Mouse (Mus musculus): ENCODE measurements at regions not wholly inside any gene's neighbourhood (a gene's known extent, or its start where the extent isn't known, plus 50 kb on each side); places are given as distances from the start of the nearest gene placed in this dataset.

GRCm38 (mm10) chr4:53915326-53915725, 89.5 kb downstream of the Tmem38b start:
- no peak for DNase-seq (ENCODE audit: extremely low spot score, low spot score)

- peak; percentile 37 for DNase-seq (ENCODE audit: extremely low spot score, low spot score)
Measured at GRCm38 (mm10) chr4:53919188-53919587, 93.3 kb downstream of the Tmem38b start.

- no peak for DNase-seq (ENCODE audit: extremely low spot score, low spot score)
Measured at GRCm38 (mm10) chr4:53920587-53920986, 94.7 kb downstream of the Tmem38b start.

- no peak for DNase-seq (ENCODE audit: extremely low spot score, low spot score)
Measured at GRCm38 (mm10) chr4:53931068-53931467, 105.2 kb downstream of the Tmem38b start.

GRCm38 (mm10) chr4:53931499-53931898, 105.7 kb downstream of the Tmem38b start:
- peak; percentile 55 for DNase-seq (ENCODE audit: extremely low spot score, low spot score)

GRCm38 (mm10) chr4:53935306-53935705, 109.5 kb downstream of the Tmem38b start:
- no peak for DNase-seq (ENCODE audit: extremely low spot score, low spot score)

- no peak for DNase-seq (ENCODE audit: extremely low spot score, low spot score)
Measured at GRCm38 (mm10) chr4:53948736-53949135, 122.9 kb downstream of the Tmem38b start.

GRCm38 (mm10) chr4:53949164-53949563, 123.3 kb downstream of the Tmem38b start:
- no peak for DNase-seq (ENCODE audit: extremely low spot score, low spot score)

- DNase-seq (ENCODE audit: extremely low spot score, low spot score): no peak
Measured at GRCm38 (mm10) chr4:53950496-53950895, 124.7 kb downstream of the Tmem38b start.

- no peak for DNase-seq (ENCODE audit: extremely low spot score, low spot score)
Measured at GRCm38 (mm10) chr4:53951003-53951733, 125.3 kb downstream of the Tmem38b start.

GRCm38 (mm10) chr4:53951734-53952109, 125.9 kb downstream of the Tmem38b start:
- no peak for DNase-seq (ENCODE audit: extremely low spot score, low spot score)

- DNase-seq (ENCODE audit: extremely low spot score, low spot score): no peak
Measured at GRCm38 (mm10) chr4:53952288-53952687, 126.4 kb downstream of the Tmem38b start.

GRCm38 (mm10) chr4:53962458-53962857, 136.6 kb downstream of the Tmem38b start:
- DNase-seq (ENCODE audit: extremely low spot score, low spot score): no peak

GRCm38 (mm10) chr4:53970461-53970860, 144.6 kb downstream of the Tmem38b start:
- DNase-seq (ENCODE audit: extremely low spot score, low spot score): no peak

GRCm38 (mm10) chr4:53970960-53971359, 145.1 kb downstream of the Tmem38b start:
- DNase-seq (ENCODE audit: extremely low spot score, low spot score): no peak

- DNase-seq (ENCODE audit: extremely low spot score, low spot score): no peak
Measured at GRCm38 (mm10) chr4:53976036-53976638, 150.3 kb downstream of the Tmem38b start.

GRCm38 (mm10) chr4:53986519-53987301, 160.9 kb downstream of the Tmem38b start:
- DNase-seq (ENCODE audit: extremely low spot score, low spot score): no peak

GRCm38 (mm10) chr4:53987536-53987935, 161.7 kb downstream of the Tmem38b start:
- no peak for DNase-seq (ENCODE audit: extremely low spot score, low spot score)

- peak; percentile 59 for DNase-seq (ENCODE audit: extremely low spot score, low spot score)
Measured at GRCm38 (mm10) chr4:54021069-54021829, 195.4 kb downstream of the Tmem38b start.

- no peak for DNase-seq (ENCODE audit: extremely low spot score, low spot score)
Measured at GRCm38 (mm10) chr4:54021861-54022385, 196.1 kb downstream of the Tmem38b start.

- DNase-seq (ENCODE audit: extremely low spot score, low spot score): no peak
Measured at GRCm38 (mm10) chr4:54026919-54027318, 201.1 kb downstream of the Tmem38b start.

Data from neural tube, embryonic 10.5 days (tissue).